Mouse (Mus musculus) retina, postnatal 1 day (tissue): ENCODE measurements at regions not wholly inside any gene's neighbourhood (a gene's known extent, or its start where the extent isn't known, plus 50 kb on each side); places are given as distances from the start of the nearest gene placed in this dataset.
A peak's percentile ranks its signal among the peaks of the same experiment; 100 is the strongest.

Experiments used
- DNase-seq: peaks from one replicate; pipeline ENCODE4 v3.0.0-alpha.2; 2012

- peak; percentile 84 for DNase-seq
These were observed 221.1 kb upstream of the Sox14 start for GRCm38 (mm10) chr9:100097028-100097427.

GRCm38 (mm10) chr9:100095559-100095959, 219.6 kb upstream of the Sox14 start:
- DNase-seq, result peak; percentile 82

GRCm38 (mm10) chr9:100094956-100095558, 219.1 kb upstream of the Sox14 start:
- DNase-seq, result no peak

DNA sequence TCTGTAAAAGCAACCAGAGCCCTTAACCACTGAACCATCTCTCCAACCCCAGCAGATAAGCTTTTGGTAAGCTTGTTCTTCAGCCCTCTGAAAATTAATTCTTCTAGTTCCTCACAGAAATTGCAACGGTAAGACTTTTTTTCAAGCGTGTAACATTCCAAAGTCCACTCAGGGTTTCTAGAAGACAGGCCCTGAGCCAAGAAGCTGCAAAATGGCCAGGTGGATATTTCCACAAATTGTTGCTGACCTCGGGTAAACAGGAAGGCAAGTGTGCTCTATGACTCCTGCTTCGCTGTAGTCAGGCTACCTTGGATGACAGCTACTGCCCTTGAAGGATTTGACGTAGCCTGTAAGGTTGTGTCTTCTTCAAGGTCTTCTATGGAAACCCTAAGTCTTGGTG, 195.2 kb upstream of the Sox14 start:
- no peak for DNase-seq

DNA sequence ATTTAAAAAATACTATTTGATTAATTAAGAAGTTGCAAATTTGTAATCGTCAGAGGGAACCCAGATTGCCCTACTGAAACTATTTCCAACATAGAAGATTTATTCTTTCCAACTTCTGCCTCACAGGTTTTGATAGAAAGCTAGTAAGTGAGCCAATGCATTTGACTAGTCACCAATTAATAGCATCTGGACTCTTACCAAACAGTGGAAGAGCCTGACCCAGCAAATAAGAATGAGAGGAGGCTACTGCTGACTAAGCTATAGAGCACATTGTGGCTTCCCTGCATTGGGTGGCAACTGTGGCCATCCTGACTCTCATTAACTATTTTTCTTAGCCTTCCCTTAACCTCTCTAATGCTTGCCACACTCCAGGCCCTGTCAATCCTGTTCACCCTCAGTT, 182.6 kb upstream of the Sox14 start:
- no peak for DNase-seq

GRCm38 (mm10) chr9:100046213-100046807, 170.3 kb upstream of the Sox14 start:
- DNase-seq, result peak; percentile 87

DNA sequence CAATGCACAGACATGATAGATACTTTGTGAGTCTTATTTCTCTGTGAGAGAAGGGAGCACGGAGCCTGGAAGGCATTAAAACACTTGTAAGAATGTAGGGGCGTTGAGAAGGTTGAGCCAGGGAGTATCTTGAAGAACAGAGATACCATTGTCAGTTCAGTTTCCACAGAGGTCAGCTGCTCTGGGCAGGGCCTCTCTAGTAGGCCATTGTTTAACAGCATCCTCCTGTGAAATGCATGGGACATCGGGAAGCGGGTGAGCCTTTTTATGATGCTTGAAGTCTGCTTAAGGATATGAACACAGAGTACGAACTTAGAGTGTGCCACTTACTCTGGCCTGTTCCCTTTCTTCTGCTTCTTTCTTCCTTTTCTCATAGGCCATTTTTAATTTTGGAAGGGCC, 169.7 kb upstream of the Sox14 start:
- DNase-seq, result peak; percentile 67

DNA sequence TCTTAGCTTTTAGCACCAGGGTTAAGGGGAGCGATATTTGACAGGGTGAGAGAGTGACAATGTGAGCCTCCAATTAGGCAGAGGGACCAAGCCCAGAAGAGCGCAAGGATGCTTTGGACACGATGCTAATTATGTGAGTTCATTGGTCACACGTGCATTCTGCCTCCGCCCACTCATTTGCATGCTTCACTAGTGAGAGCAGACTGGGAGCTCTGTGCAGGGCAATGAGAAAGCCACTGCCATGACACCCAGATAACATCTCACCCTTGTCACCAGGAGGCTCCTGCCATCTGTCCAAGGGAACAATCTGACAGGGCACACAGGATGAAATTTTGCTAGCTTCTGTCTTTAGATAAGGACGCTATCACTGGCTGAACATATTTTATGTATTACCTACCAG, 165.8 kb upstream of the Sox14 start:
- peak; percentile 74 for DNase-seq

- peak; percentile 48 for DNase-seq
These were observed 147.7 kb upstream of the Sox14 start for GRCm38 (mm10) chr9:100023641-100024040.

- DNase-seq, result no peak
These were observed 146.1 kb upstream of the Sox14 start for GRCm38 (mm10) chr9:100022035-100022434.

DNA sequence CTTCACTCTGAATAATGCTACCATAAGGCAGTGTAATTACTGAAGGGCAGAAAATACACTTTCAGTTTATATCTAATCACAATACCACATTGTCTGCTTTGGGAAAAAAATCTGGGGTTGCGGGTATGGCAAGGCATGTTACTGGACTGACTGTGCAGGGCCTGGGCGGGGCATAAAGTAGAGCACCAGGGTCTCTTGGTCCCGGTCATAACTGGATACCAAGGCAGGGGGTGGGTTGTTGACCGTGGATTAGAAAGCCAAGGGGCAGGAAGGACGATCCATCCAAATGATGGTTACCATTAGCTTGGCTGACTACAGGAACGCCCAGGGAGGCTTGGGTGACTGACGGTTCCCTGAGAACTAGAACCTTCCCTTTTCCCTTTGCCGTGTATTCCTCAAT, 119.2 kb upstream of the Sox14 start:
- DNase-seq, result peak; percentile 14

DNA sequence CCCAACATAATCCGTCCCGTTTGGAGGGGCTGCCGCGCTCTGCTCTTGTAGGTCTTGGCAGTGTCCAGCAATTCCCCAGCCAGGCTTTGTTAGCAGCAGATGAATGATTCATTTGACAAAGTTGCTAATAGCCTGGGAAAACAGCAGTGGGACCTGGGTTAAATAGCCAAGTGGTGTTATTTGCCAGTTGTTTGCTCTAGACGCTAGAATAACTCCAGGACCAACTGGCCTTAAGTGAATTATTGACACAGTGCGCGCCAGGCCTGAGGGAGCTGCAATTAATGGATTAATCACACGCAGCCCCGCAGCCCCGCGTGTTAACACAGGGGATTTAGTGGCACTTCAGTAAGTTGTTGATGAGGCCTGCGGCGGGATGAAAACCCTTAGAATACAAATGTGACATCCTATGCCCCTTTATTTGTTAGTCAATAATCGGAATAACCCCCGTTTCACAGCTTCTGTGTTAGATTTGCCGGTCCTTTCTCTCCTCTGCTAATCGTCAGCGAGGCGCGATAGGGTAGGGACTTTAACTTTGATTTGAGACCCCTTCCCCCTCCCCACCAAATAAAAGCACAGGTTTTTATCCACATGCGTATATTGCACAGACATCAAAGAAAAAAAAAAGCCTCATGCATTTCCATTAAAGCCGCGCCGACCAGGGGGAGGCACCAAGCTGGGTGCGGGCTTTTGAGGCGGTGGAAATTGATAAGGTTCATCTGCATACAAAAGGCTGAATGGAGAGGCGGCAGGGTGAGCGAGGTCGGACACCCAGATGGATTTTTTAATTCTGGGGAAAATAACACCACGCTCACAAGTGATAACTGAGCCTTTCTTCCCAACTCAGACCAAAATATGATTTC, 118.5 kb upstream of the Sox14 start:
- peak; percentile 86 for DNase-seq

GRCm38 (mm10) chr9:99987376-99987775, 111.4 kb upstream of the Sox14 start:
- no peak for DNase-seq

DNA sequence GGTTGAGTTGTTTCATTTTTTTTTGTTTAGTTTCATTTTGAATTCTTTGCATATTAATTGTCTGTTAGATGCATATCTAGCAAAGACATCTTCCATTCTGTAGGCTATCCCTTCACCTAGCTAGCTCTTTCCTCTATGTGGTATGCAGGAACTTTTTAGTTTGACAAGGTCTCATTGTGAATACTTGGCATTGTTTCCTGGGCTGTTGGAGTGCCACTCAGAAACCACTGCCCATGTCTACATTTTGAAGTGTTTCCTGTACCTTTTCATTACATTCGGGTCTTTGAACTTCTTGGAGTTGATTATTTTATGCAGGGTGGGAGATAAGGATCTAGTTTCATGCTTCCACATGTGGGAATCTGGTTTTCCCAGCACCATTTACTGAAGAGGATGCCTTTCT, 104.8 kb upstream of the Sox14 start:
- no peak for DNase-seq

DNA sequence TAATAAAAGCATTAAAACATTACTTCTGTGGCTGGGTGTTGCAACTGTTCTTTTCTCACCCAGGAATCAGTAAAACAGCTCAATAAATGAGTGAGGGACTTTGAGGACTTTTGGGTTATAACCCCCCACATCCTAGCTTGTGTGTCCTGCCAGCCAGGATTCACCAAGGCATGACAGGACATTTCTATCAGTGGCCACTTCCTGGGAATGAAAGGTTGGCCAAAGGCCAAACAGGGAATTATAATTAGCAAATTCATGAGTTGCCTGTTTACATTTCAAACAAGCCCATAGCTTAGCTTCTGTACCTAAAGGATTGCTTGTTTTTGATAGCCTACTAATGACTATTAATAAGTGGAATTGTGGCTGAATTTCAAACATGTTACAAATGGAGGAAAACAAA, 85.6 kb upstream of the Sox14 start:
- peak; percentile 52 for DNase-seq

DNA sequence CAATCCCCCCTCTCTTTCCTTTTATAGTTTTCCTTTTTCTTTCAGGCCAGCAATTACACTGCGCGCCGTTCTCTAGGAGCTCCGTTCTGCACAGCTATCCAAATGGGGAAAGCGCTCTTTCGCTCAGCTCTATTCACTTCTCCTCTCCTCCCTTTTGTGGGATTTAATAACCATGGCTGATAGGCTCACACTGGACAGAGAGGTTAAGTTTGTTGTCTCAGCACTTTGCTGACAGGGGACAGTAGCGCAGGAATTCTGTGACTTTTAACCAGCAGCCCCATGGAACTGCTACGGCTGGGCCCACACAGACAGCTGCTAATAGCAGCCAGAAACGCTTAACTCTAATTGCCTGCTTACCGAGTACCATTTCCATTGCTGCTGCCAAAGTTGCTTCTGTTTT, 78.8 kb upstream of the Sox14 start:
- peak; percentile 17 for DNase-seq

- DNase-seq, result no peak
These were observed 78.2 kb upstream of the Sox14 start for GRCm38 (mm10) chr9:99954038-99954618.
